Mouse (Mus musculus): ENCODE measurements at regions not wholly inside any gene's neighbourhood (a gene's known extent, or its start where the extent isn't known, plus 50 kb on each side); places are given as distances from the start of the nearest gene placed in this dataset.
A peak's percentile ranks its signal among the peaks of the same experiment; 100 is the strongest.
"Not testable (repeated sequence)": the region's sequence is repeated elsewhere in the genome, so short reads cannot be mapped to it uniquely, and the experiment has no call there.

- no peak for DNase-seq
Measured at GRCm38 (mm10) chr8:12451857-12452256, 56.8 kb downstream of the Sox1 start.

GRCm38 (mm10) chr8:12455376-12455775 is 60.3 kb downstream of the Sox1 start:
- DNase-seq: not testable (repeated sequence)

GRCm38 (mm10) chr8:12456326-12456725 is 61.2 kb downstream of the Sox1 start:
- no peak for DNase-seq

GRCm38 (mm10) chr8:12457015-12457414 is 61.9 kb downstream of the Sox1 start:
- DNase-seq: no peak

GRCm38 (mm10) chr8:12466845-12467244 is 71.8 kb downstream of the Sox1 start:
- no peak for DNase-seq

- peak in 1 of 2 experiments; percentile 21 for DNase-seq
Measured at GRCm38 (mm10) chr8:12467386-12468326, 72.6 kb downstream of the Sox1 start.

GRCm38 (mm10) chr8:12477449-12478401 is 82.6 kb downstream of the Sox1 start:
- peak in 1 of 2 experiments; percentile 22 for DNase-seq

GRCm38 (mm10) chr8:12481918-12482317 is 86.8 kb downstream of the Sox1 start:
- DNase-seq: no peak

GRCm38 (mm10) chr8:12483551-12483950 is 88.5 kb downstream of the Sox1 start:
- DNase-seq: no peak

GRCm38 (mm10) chr8:12485326-12485725 is 87.5 kb upstream of the Spaca7 start:
- no peak for DNase-seq

- peak; percentile 49 to 75 for DNase-seq
Measured at GRCm38 (mm10) chr8:12486331-12487061, 86.3 kb upstream of the Spaca7 start.

GRCm38 (mm10) chr8:12487201-12487600 is 85.6 kb upstream of the Spaca7 start:
- no peak for DNase-seq

- no peak for DNase-seq
Measured at GRCm38 (mm10) chr8:12489194-12489593, 83.6 kb upstream of the Spaca7 start.

- DNase-seq: no peak
Measured at GRCm38 (mm10) chr8:12491472-12491871, 81.4 kb upstream of the Spaca7 start.

GRCm38 (mm10) chr8:12492461-12492860 is 80.4 kb upstream of the Spaca7 start:
- DNase-seq: peak in 1 of 2 experiments; percentile 36

- DNase-seq: no peak
Measured at GRCm38 (mm10) chr8:12494559-12494958, 78.3 kb upstream of the Spaca7 start.

GRCm38 (mm10) chr8:12497420-12497819 is 75.4 kb upstream of the Spaca7 start:
- DNase-seq: no peak

GRCm38 (mm10) chr8:12499658-12500057 is 73.2 kb upstream of the Spaca7 start:
- DNase-seq: peak in 1 of 2 experiments; percentile 33

- no peak for DNase-seq
Measured at GRCm38 (mm10) chr8:12500291-12500690, 72.5 kb upstream of the Spaca7 start.

- no peak for DNase-seq
Measured at GRCm38 (mm10) chr8:12501824-12502223, 71.0 kb upstream of the Spaca7 start.

GRCm38 (mm10) chr8:12502321-12502775 is 70.5 kb upstream of the Spaca7 start:
- DNase-seq: peak; percentile 31 to 48

GRCm38 (mm10) chr8:12502856-12503255 is 70.0 kb upstream of the Spaca7 start:
- DNase-seq: no peak
